Mouse (Mus musculus): ENCODE data around the gene Usp36.

- no peak for TF ChIP-seq CTCF (IDR thresholded peaks at IDR 0.05; ENCODE audit: borderline replicate concordance, insufficient read depth, low read length)
- TF ChIP-seq POLR2A (IDR thresholded peaks at IDR 0.05; ENCODE audit: low read depth, low read length) = no peak
Measured at GRCm38 (mm10) chr11:118263146-118263545, 26.9 kb downstream of the Usp36 start.
